Mouse (Mus musculus): ENCODE measurements around the gene Ildr1.

DNA sequence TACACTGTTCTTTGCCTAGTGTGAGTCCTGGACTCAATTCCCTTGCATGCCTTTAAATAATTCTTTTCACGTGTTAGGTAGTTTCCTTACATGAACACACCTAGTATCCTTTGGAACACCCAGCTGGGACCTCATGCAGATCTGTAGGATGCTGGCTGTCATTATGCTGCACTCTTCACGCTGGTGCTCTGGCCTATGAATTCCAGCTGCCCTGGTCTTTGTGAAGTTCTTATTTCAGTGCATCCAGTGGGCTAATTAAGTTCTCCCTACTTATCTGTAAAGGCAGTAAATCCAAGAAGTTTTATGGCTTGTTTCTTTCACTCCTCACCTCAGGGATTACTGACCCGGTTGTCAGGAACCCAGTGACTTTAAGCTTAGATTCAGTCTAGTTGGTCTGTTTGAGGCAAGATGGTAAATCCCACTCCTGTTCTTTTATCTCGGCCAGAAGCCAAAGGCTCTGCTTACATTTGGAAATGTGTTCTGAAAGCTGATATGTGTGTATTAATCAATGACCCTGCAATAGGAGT is 45.7 kb downstream of the Ildr1 start:
- TF ChIP-seq POLR2A (IDR thresholded peaks at IDR 0.05; ENCODE audit: insufficient read length, low read depth) (no peak), TCF12 (IDR thresholded peaks at IDR 0.05; ENCODE audit: insufficient read depth, poor library complexity, severe bottlenecking) (no peak), USF1 (IDR thresholded peaks at IDR 0.05; ENCODE audit: low read depth) (no peak), MYOD1 (IDR thresholded peaks at IDR 0.05; ENCODE audit: control insufficient read depth in 1 of 3, insufficient read length in 2 of 3, low read depth in 2 of 3) (no peak), MYOG (IDR thresholded peaks at IDR 0.05; ENCODE audit: control insufficient read depth in 1 of 3, insufficient read depth in 1 of 3, insufficient read length in 2 of 3, low read depth in 2 of 3) (no peak), TCF3 (IDR thresholded peaks at IDR 0.05; ENCODE audit: insufficient read length, low read depth) (no peak), CEBPB (IDR thresholded peaks at IDR 0.05; ENCODE audit: insufficient read depth, poor library complexity, severe bottlenecking) (no peak), MAX (IDR thresholded peaks at IDR 0.05; ENCODE audit: low read depth) (no peak), E2F4 (IDR thresholded peaks at IDR 0.05; ENCODE audit: insufficient read depth) (no peak), POLR2AphosphoS2 (IDR thresholded peaks at IDR 0.05; ENCODE audit: insufficient read length, low read depth) (no peak), REST (IDR thresholded peaks at IDR 0.05; ENCODE audit: insufficient read depth, insufficient read length) (no peak)

Data from myocyte (in vitro differentiated cells).